Mouse (Mus musculus) WW6 (cell line): ENCODE data around the gene Mfsd6l.

Source experiments
- DNase-seq: peaks from one replicate; pipeline ENCODE4 v3.0.0-alpha.2; 2013; ENCODE audit warnings: low read depth, low spot score

Mfsd6l gene

DNA sequence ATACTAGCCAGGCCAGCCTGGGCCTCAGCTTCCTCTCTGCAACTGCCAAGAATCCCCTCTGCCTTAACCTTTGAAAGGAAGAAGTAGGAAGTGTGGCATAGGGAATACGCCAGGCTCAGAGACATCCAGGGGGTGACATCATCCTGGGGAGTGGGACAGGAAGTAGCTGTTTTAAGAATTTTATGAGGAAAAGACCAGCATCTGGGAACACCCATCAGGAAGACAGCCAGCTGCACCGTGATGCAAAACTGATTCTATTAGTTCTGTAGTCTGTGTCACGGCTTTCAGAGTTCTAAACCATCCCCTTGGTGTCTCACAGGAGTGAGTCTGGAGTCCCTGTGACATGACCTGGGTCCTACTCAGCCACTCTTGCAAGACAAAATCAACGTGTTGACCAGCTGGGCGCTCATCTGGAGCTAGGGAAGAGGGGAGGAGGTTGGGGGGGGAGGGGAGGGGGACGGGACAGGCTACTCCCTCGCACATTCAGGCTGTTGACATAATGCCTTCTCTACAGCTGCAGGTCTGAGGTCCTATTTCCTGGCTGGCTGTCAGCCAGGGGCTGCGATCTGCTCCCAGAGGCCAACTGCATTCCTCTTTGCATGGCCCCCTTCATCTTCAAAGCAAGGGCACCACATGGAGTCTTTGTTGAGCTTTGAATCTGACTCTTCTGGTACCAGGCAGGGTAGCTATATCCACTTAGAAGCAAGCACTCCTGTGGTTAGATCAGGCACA lies 46.4 kb downstream of the Mfsd6l start:
- no peak for DNase-seq

DNA sequence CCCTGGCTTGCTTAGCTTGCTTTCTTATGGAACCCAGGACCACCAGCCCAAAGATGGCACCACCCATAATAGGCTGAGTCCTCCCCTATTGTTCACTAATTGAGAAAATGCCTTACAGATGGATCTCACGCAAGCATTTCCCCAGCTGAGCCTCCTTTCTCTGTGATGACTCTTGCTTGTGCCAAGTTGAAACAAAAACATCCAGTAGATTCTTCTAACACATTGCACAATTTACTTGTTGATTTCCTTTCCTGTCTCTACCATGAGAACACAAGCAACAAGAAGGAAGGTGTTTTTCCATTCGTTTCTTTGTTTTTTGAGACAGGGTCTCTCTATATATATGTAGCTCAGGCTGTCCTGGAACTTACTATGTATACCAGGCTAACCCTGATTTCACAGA lies 51.1 kb downstream of the Mfsd6l start:
- DNase-seq = no peak
